Mouse (Mus musculus): ENCODE measurements at regions not wholly inside any gene's neighbourhood (a gene's known extent, or its start where the extent isn't known, plus 50 kb on each side); places are given as distances from the start of the nearest gene placed in this dataset.
"Not testable (repeated sequence)": the region's sequence is repeated elsewhere in the genome, so short reads cannot be mapped to it uniquely, and the experiment has no call there.

GRCm38 (mm10) chr8:126776605-126777469, 168.8 kb downstream of the Tomm20 start:
- DNase-seq (ENCODE audit: low read depth, low spot score): peak; percentile 24

GRCm38 (mm10) chr8:126775334-126775733, 170.3 kb downstream of the Tomm20 start:
- DNase-seq (ENCODE audit: low read depth, low spot score): no peak

GRCm38 (mm10) chr8:126774816-126775215, 170.8 kb downstream of the Tomm20 start:
- no peak for DNase-seq (ENCODE audit: low read depth, low spot score)

- DNase-seq (ENCODE audit: low read depth, low spot score): no peak
Measured at GRCm38 (mm10) chr8:126772748-126773147, 172.9 kb downstream of the Tomm20 start.

GRCm38 (mm10) chr8:126772194-126772593, 173.4 kb downstream of the Tomm20 start:
- no peak for DNase-seq (ENCODE audit: low read depth, low spot score)

GRCm38 (mm10) chr8:126770374-126770773, 175.3 kb downstream of the Tomm20 start:
- DNase-seq (ENCODE audit: low read depth, low spot score): not testable (repeated sequence)

GRCm38 (mm10) chr8:126768142-126768541, 174.4 kb upstream of the Irf2bp2 start:
- DNase-seq (ENCODE audit: low read depth, low spot score): no peak

GRCm38 (mm10) chr8:126767341-126767740, 173.6 kb upstream of the Irf2bp2 start:
- no peak for DNase-seq (ENCODE audit: low read depth, low spot score)

GRCm38 (mm10) chr8:126765693-126766238, 172.0 kb upstream of the Irf2bp2 start:
- DNase-seq (ENCODE audit: low read depth, low spot score): no peak

GRCm38 (mm10) chr8:126763600-126763999, 169.8 kb upstream of the Irf2bp2 start:
- DNase-seq (ENCODE audit: low read depth, low spot score): no peak

GRCm38 (mm10) chr8:126759711-126760110, 165.9 kb upstream of the Irf2bp2 start:
- DNase-seq (ENCODE audit: low read depth, low spot score): no peak

GRCm38 (mm10) chr8:126758951-126759350, 165.2 kb upstream of the Irf2bp2 start:
- no peak for DNase-seq (ENCODE audit: low read depth, low spot score)

GRCm38 (mm10) chr8:126757951-126758757, 164.4 kb upstream of the Irf2bp2 start:
- DNase-seq (ENCODE audit: low read depth, low spot score): peak; percentile 71

GRCm38 (mm10) chr8:126756300-126757097, 162.7 kb upstream of the Irf2bp2 start:
- DNase-seq (ENCODE audit: low read depth, low spot score): no peak

- DNase-seq (ENCODE audit: low read depth, low spot score): peak; percentile 80
Measured at GRCm38 (mm10) chr8:126755669-126756068, 161.9 kb upstream of the Irf2bp2 start.

- DNase-seq (ENCODE audit: low read depth, low spot score): no peak
Measured at GRCm38 (mm10) chr8:126754361-126754809, 160.6 kb upstream of the Irf2bp2 start.

GRCm38 (mm10) chr8:126753059-126753855, 159.5 kb upstream of the Irf2bp2 start:
- DNase-seq (ENCODE audit: low read depth, low spot score): no peak

GRCm38 (mm10) chr8:126751416-126752140, 157.8 kb upstream of the Irf2bp2 start:
- no peak for DNase-seq (ENCODE audit: low read depth, low spot score)

- DNase-seq (ENCODE audit: low read depth, low spot score): no peak
Measured at GRCm38 (mm10) chr8:126745992-126746775, 152.4 kb upstream of the Irf2bp2 start.
